Mouse (Mus musculus): ENCODE data around the gene Dennd5b. TPM values are rescaled to one million over a fixed set of nuclear protein-coding genes. Genes with fewer than 3 reads are reported as not detected.
"Not testable (repeated sequence)": the region's sequence is repeated elsewhere in the genome, so short reads cannot be mapped to it uniquely, and the experiment has no call there.

Gene Dennd5b
- polyA plus RNA-seq, 1 experiment = 9.1 TPM

- H3K27ac ChIP-seq (ENCODE audit: control insufficient read depth, insufficient read depth, low read depth, low read length) = no peak overlapping the region
- TF ChIP-seq POLR2A (IDR thresholded peaks at IDR 0.05; ENCODE audit: control insufficient read depth, low read depth, low read length) = no peak
- TF ChIP-seq CTCF (IDR thresholded peaks at IDR 0.05; ENCODE audit: control insufficient read depth, insufficient read depth, insufficient replicate concordance, low read depth, low read length) = no peak
- H3K36me3 ChIP-seq (ENCODE audit: control insufficient read depth, insufficient read depth, low read length) = no peaks in the 10 kb centered on the region
- no peaks in the 10 kb centered on the region for H3K4me1 ChIP-seq (ENCODE audit: control insufficient read depth, insufficient read depth, low read length)
- no peaks in the 10 kb centered on the region for H3K27me3 ChIP-seq (ENCODE audit: control insufficient read depth, insufficient read depth, low read length)
- no peak overlapping the region for H3K4me3 ChIP-seq (ENCODE audit: control insufficient read depth, low read depth, low read length)
Observed at GRCm38 (mm10) chr6:149137936-149138335, 36.5 kb upstream of the Dennd5b start.

- Histone ChIP-seq H3K27me3 (ENCODE audit: control insufficient read depth, insufficient read depth, low read length) (no peaks in the 10 kb centered on the region), H3K4me1 (ENCODE audit: control insufficient read depth, insufficient read depth, low read length) (peaks cover 3% of the 10 kb centered on the region), H3K4me3 (ENCODE audit: control insufficient read depth, low read depth, low read length) (no peak overlapping the region), H3K27ac (ENCODE audit: control insufficient read depth, insufficient read depth, low read depth, low read length) (no peak overlapping the region), H3K36me3 (ENCODE audit: control insufficient read depth, insufficient read depth, low read length) (no peaks in the 10 kb centered on the region)
- no peak for TF ChIP-seq CTCF (IDR thresholded peaks at IDR 0.05; ENCODE audit: control insufficient read depth, insufficient read depth, insufficient replicate concordance, low read depth, low read length)
- TF ChIP-seq POLR2A (IDR thresholded peaks at IDR 0.05; ENCODE audit: control insufficient read depth, low read depth, low read length) = no peak
Observed at GRCm38 (mm10) chr6:149135631-149136030, 34.2 kb upstream of the Dennd5b start.

- Histone ChIP-seq H3K36me3 (ENCODE audit: control insufficient read depth, insufficient read depth, low read length) (no peaks in the 10 kb centered on the region), H3K27me3 (ENCODE audit: control insufficient read depth, insufficient read depth, low read length) (no peaks in the 10 kb centered on the region), H3K4me3 (ENCODE audit: control insufficient read depth, low read depth, low read length) (no peak overlapping the region), H3K4me1 (ENCODE audit: control insufficient read depth, insufficient read depth, low read length) (peaks cover 3% of the 10 kb centered on the region), H3K27ac (ENCODE audit: control insufficient read depth, insufficient read depth, low read depth, low read length) (no peak overlapping the region)
- TF ChIP-seq POLR2A (IDR thresholded peaks at IDR 0.05; ENCODE audit: control insufficient read depth, low read depth, low read length) (no peak), CTCF (IDR thresholded peaks at IDR 0.05; ENCODE audit: control insufficient read depth, insufficient read depth, insufficient replicate concordance, low read depth, low read length) (no peak)
Observed at GRCm38 (mm10) chr6:149134391-149135150, 33.1 kb upstream of the Dennd5b start.

GRCm38 (mm10) chr6:149132311-149133077 is 31.0 kb upstream of the Dennd5b start:
- peaks cover 3% of the 10 kb centered on the region for H3K4me1 ChIP-seq (ENCODE audit: control insufficient read depth, insufficient read depth, low read length)
- H3K36me3 ChIP-seq (ENCODE audit: control insufficient read depth, insufficient read depth, low read length) = no peaks in the 10 kb centered on the region
- H3K27ac ChIP-seq (ENCODE audit: control insufficient read depth, insufficient read depth, low read depth, low read length) = no peak overlapping the region
- H3K4me3 ChIP-seq (ENCODE audit: control insufficient read depth, low read depth, low read length) = no peak overlapping the region
- TF ChIP-seq POLR2A (IDR thresholded peaks at IDR 0.05; ENCODE audit: control insufficient read depth, low read depth, low read length) = no peak
- no peak for TF ChIP-seq CTCF (IDR thresholded peaks at IDR 0.05; ENCODE audit: control insufficient read depth, insufficient read depth, insufficient replicate concordance, low read depth, low read length)
- no peaks in the 10 kb centered on the region for H3K27me3 ChIP-seq (ENCODE audit: control insufficient read depth, insufficient read depth, low read length)

- H3K36me3 ChIP-seq (ENCODE audit: control insufficient read depth, insufficient read depth, low read length) = no peaks in the 10 kb centered on the region
- H3K27me3 ChIP-seq (ENCODE audit: control insufficient read depth, insufficient read depth, low read length) = no peaks in the 10 kb centered on the region
- no peak for TF ChIP-seq POLR2A (IDR thresholded peaks at IDR 0.05; ENCODE audit: control insufficient read depth, low read depth, low read length)
- no peak for TF ChIP-seq CTCF (IDR thresholded peaks at IDR 0.05; ENCODE audit: control insufficient read depth, insufficient read depth, insufficient replicate concordance, low read depth, low read length)
- H3K4me3 ChIP-seq (ENCODE audit: control insufficient read depth, low read depth, low read length) = no peak overlapping the region
- peaks cover 3% of the 10 kb centered on the region for H3K4me1 ChIP-seq (ENCODE audit: control insufficient read depth, insufficient read depth, low read length)
- H3K27ac ChIP-seq (ENCODE audit: control insufficient read depth, insufficient read depth, low read depth, low read length) = no peak overlapping the region
Observed at GRCm38 (mm10) chr6:149131111-149131510, 29.6 kb upstream of the Dennd5b start.

- H3K27me3 ChIP-seq (ENCODE audit: control insufficient read depth, insufficient read depth, low read length); H3K4me3 ChIP-seq (ENCODE audit: control insufficient read depth, low read depth, low read length); H3K4me1 ChIP-seq (ENCODE audit: control insufficient read depth, insufficient read depth, low read length); H3K36me3 ChIP-seq (ENCODE audit: control insufficient read depth, insufficient read depth, low read length); H3K27ac ChIP-seq (ENCODE audit: control insufficient read depth, insufficient read depth, low read depth, low read length): not testable (repeated sequence)
Observed at GRCm38 (mm10) chr6:149129870-149130269, 28.4 kb upstream of the Dennd5b start, which contains the start of gene Gm10203. TSS of gene Gm10203 (plus strand) at chr6:149130170.

GRCm38 (mm10) chr6:149126675-149127074 is 25.2 kb upstream of the Dennd5b start:
- Histone ChIP-seq H3K27ac (ENCODE audit: control insufficient read depth, insufficient read depth, low read depth, low read length) (no peak overlapping the region), H3K27me3 (ENCODE audit: control insufficient read depth, insufficient read depth, low read length) (no peaks in the 10 kb centered on the region), H3K4me3 (ENCODE audit: control insufficient read depth, low read depth, low read length) (peak overlapping the region; percentile 70), H3K36me3 (ENCODE audit: control insufficient read depth, insufficient read depth, low read length) (no peaks in the 10 kb centered on the region), H3K4me1 (ENCODE audit: control insufficient read depth, insufficient read depth, low read length) (peaks cover 3% of the 10 kb centered on the region)
- TF ChIP-seq POLR2A (IDR thresholded peaks at IDR 0.05; ENCODE audit: control insufficient read depth, low read depth, low read length) (peak; percentile 25; the same call in 1 of the 2 replicates), CTCF (IDR thresholded peaks at IDR 0.05; ENCODE audit: control insufficient read depth, insufficient read depth, insufficient replicate concordance, low read depth, low read length) (no peak)
